Mouse (Mus musculus): ENCODE measurements around the gene Ppp1r16b.

GRCm38 (mm10) chr2:158714826-158715225 lies 49.6 kb downstream of the Ppp1r16b start:
- TF ChIP-seq CTCF (IDR thresholded peaks at IDR 0.05; ENCODE audit: low read depth, low read length), result no peak
- TF ChIP-seq GATA1 (IDR thresholded peaks at IDR 0.05; ENCODE audit: borderline replicate concordance, low read length), result no peak
- no peak for TF ChIP-seq TAL1 (conservative IDR thresholded peaks at IDR 0.05; ENCODE audit: low read depth, low read length)
